Mouse (Mus musculus) kidney, adult 2 months (tissue): ENCODE data around the gene Rab27a. TPM values are rescaled to one million over a fixed set of nuclear protein-coding genes. Genes with fewer than 3 reads are reported as not detected.

ENCODE experiments used
- DNase-seq: peaks from one replicate; pipeline ENCODE4 v3.0.0; 2021
- H3K27ac ChIP-seq: fragments of 200-500 bp; 2 replicates; pipeline ENCODE4 v1.5.1; 2012; ENCODE audit warnings: low read depth, low read length, control low read depth, inconsistent platforms; ENCODE audit not compliant: insufficient read depth
- H3K27me3 ChIP-seq: fragments of 200-500 bp; replicated peaks from 2 replicates; pipeline ENCODE4 v1.6.1; 2012; ENCODE audit warnings: mild to moderate bottlenecking, moderate library complexity, low read length, inconsistent platforms; ENCODE audit not compliant: control insufficient read depth, insufficient read depth
- H3K36me3 ChIP-seq: fragments of 200-500 bp; 2 replicates; pipeline ENCODE4 v1.6.1; 2012; ENCODE audit warnings: mild to moderate bottlenecking, moderate library complexity, low read length, inconsistent platforms; ENCODE audit not compliant: control insufficient read depth, insufficient read depth
- H3K4me1 ChIP-seq: fragments of 200-500 bp; 2 replicates; pipeline ENCODE4 v1.6.1; 2011; ENCODE audit warnings: low read length; ENCODE audit not compliant: control insufficient read depth, insufficient read depth
- H3K4me3 ChIP-seq: fragments of 200-500 bp; 2 replicates; pipeline ENCODE4 v1.5.1; 2011; ENCODE audit warnings: mild to moderate bottlenecking, low read depth, low read length, control low read depth; ENCODE audit not compliant: insufficient read depth
- CTCF ChIP-seq: fragments of 200-500 bp; conservative IDR thresholded peaks from 2 replicates; pipeline ENCODE4 v1.5.1; 2011; ENCODE audit warnings: low read depth, mild to moderate bottlenecking, control low read depth, low read length, moderate library complexity, mixed read lengths; ENCODE audit not compliant: insufficient read depth, insufficient read length
- POLR2A ChIP-seq: fragments of 200-500 bp; IDR thresholded peaks from one replicate; pipeline ENCODE4 v1.6.1; 2011; ENCODE audit warnings: low read depth, low read length, control low read depth
- WGBS: fragments of 180-500 bp; shearing (Covaris S2); methylation state at CpG from one replicate; pipeline ENCODE4 v1.1.7; 2018; 5-methylcytosine and 5-hydroxymethylcytosine counted together
- polyA plus RNA-seq: library from polyadenylated mRNA; depleted of rRNA; stranded (reverse); fragments of >200 nt; gene quantifications from 2 replicates; pipeline ENCODE4 v1.2.3, GENCODE M21; 2012

Rab27a gene
- polyA plus RNA-seq, 1 experiment: 9.4 TPM

GRCm38 (mm10) chr9:73005106-73005505 lies 39.5 kb upstream of the Rab27a start:
- WGBS: 82% methylated on average over 6 of the region's 6 CpGs
- peaks cover 4% of the 10 kb centered on the region for H3K36me3 ChIP-seq
- no peaks in the 10 kb centered on the region for H3K4me1 ChIP-seq

GRCm38 (mm10) chr9:73006175-73006574 lies 38.5 kb upstream of the Rab27a start:
- WGBS: 90% methylated on average over 3 of the region's 3 CpGs
- H3K36me3 ChIP-seq: peaks cover 9% of the 10 kb centered on the region

More at GRCm38 (mm10) chr9:73005106-73005505, 39.5 kb upstream of the Rab27a start:
- Histone ChIP-seq H3K27me3 (no peaks in the 10 kb centered on the region), H3K4me3 (no peak overlapping the region), H3K27ac (no peak overlapping the region)
- no peak for TF ChIP-seq CTCF
- TF ChIP-seq POLR2A: no peak
- DNase-seq: no peak

GRCm38 (mm10) chr9:73008384-73008783 lies 36.3 kb upstream of the Rab27a start:
- no peak for TF ChIP-seq CTCF
- WGBS: 54% methylated on average over 3 of the region's 3 CpGs
- peaks cover 16% of the 10 kb centered on the region for H3K36me3 ChIP-seq

More at GRCm38 (mm10) chr9:73006175-73006574, 38.5 kb upstream of the Rab27a start:
- TF ChIP-seq POLR2A (no peak), CTCF (0 out of 2 replicates have a peak, but pooled peaks have one; percentile 13)
- no peak overlapping the region for H3K4me3 ChIP-seq
- no peak for DNase-seq
- H3K4me1 ChIP-seq: no peaks in the 10 kb centered on the region
- no peak overlapping the region for H3K27ac ChIP-seq
- H3K27me3 ChIP-seq: no peaks in the 10 kb centered on the region

GRCm38 (mm10) chr9:73012629-73013028 lies 32.0 kb upstream of the Rab27a start:
- WGBS: 90% methylated on average over 4 of the region's 4 CpGs
- H3K36me3 ChIP-seq: peaks cover 12% of the 10 kb centered on the region

More at GRCm38 (mm10) chr9:73008384-73008783, 36.3 kb upstream of the Rab27a start:
- no peak for DNase-seq
- H3K27ac ChIP-seq: no peak overlapping the region
- H3K27me3 ChIP-seq: no peaks in the 10 kb centered on the region
- no peak overlapping the region for H3K4me3 ChIP-seq
- H3K4me1 ChIP-seq: no peaks in the 10 kb centered on the region

GRCm38 (mm10) chr9:73014724-73015123 lies 29.9 kb upstream of the Rab27a start:
- Histone ChIP-seq H3K4me3 (no peak overlapping the region), H3K36me3 (peaks cover 12% of the 10 kb centered on the region), H3K4me1 (no peaks in the 10 kb centered on the region), H3K27me3 (no peaks in the 10 kb centered on the region), H3K27ac (no peak overlapping the region)
- no peak for DNase-seq
- 81% methylated on average over 13 of the region's 13 CpGs for WGBS
- TF ChIP-seq CTCF (no peak), POLR2A (no peak)

More at GRCm38 (mm10) chr9:73012629-73013028, 32.0 kb upstream of the Rab27a start:
- TF ChIP-seq CTCF: 0 out of 2 replicates have a peak, but pooled peaks have one; percentile 1
- no peak for TF ChIP-seq POLR2A
- no peak for DNase-seq
- Histone ChIP-seq H3K27me3 (no peaks in the 10 kb centered on the region), H3K4me1 (no peaks in the 10 kb centered on the region), H3K4me3 (no peak overlapping the region), H3K27ac (no peak overlapping the region)

- no peak for DNase-seq
- Histone ChIP-seq H3K4me3 (no peak overlapping the region), H3K36me3 (no peaks in the 10 kb centered on the region), H3K4me1 (no peaks in the 10 kb centered on the region), H3K27me3 (no peaks in the 10 kb centered on the region), H3K27ac (no peak overlapping the region)
- TF ChIP-seq POLR2A (no peak), CTCF (no peak)
- 85% methylated on average over 10 of the region's 10 CpGs for WGBS
Measured at GRCm38 (mm10) chr9:73019841-73020240, 24.8 kb upstream of the Rab27a start.

GRCm38 (mm10) chr9:73020566-73021097 lies 24.0 kb upstream of the Rab27a start:
- Histone ChIP-seq H3K36me3 (no peaks in the 10 kb centered on the region), H3K4me1 (no peaks in the 10 kb centered on the region), H3K4me3 (no peak overlapping the region), H3K27ac (no peak overlapping the region), H3K27me3 (no peaks in the 10 kb centered on the region)
- no peak for DNase-seq
- WGBS: 92% methylated on average over 5 of the region's 5 CpGs
- no peak for TF ChIP-seq CTCF
- TF ChIP-seq POLR2A: no peak
